Mouse (Mus musculus) ovary, adult 18-20 months (tissue): ENCODE measurements around the gene Map3k12.
A peak's percentile ranks its signal among the peaks of the same experiment; 100 is the strongest.

Source experiments
- DNase-seq: peaks from one replicate; pipeline ENCODE4 v3.0.0; 2022; ENCODE audit warnings: low spot score, mixed read lengths

Map3k12 gene

GRCm38 (mm10) chr15:102519211-102520141, 2.6 kb upstream of the Map3k12 start:
- no peak for DNase-seq

GRCm38 (mm10) chr15:102518859-102519201, 2.0 kb upstream of the Map3k12 start:
- DNase-seq = no peak

GRCm38 (mm10) chr15:102517976-102518858, 1.4 kb upstream of the Map3k12 start, which contains the start of gene Tarbp2:
TSS of gene Tarbp2 (plus strand) at chr15:102518192.
- peak; percentile 100 for DNase-seq

- DNase-seq = no peak
Measured at GRCm38 (mm10) chr15:102517631-102517975, 739 bp upstream of the Map3k12 start.

GRCm38 (mm10) chr15:102516293-102516692, 571 bp downstream of the Map3k12 start:
- no peak for DNase-seq

GRCm38 (mm10) chr15:102515791-102516190, 1.1 kb downstream of the Map3k12 start:
- DNase-seq = no peak

- no peak for DNase-seq
Measured at GRCm38 (mm10) chr15:102515261-102515660, 1.6 kb downstream of the Map3k12 start.

GRCm38 (mm10) chr15:102513004-102513403, 3.9 kb downstream of the Map3k12 start:
- DNase-seq = no peak

- DNase-seq = no peak
Measured at GRCm38 (mm10) chr15:102512471-102512870, 4.4 kb downstream of the Map3k12 start.

GRCm38 (mm10) chr15:102512010-102512409, 4.9 kb downstream of the Map3k12 start:
- DNase-seq = no peak

- DNase-seq = no peak
Measured at GRCm38 (mm10) chr15:102511285-102511833, 5.5 kb downstream of the Map3k12 start.

- peak; percentile 82 for DNase-seq
Measured at GRCm38 (mm10) chr15:102510590-102511284, 6.1 kb downstream of the Map3k12 start.

- DNase-seq = no peak
Measured at GRCm38 (mm10) chr15:102510110-102510509, 6.8 kb downstream of the Map3k12 start.

- DNase-seq = no peak
Measured at GRCm38 (mm10) chr15:102508336-102508735, 8.5 kb downstream of the Map3k12 start.

- no peak for DNase-seq
Measured at GRCm38 (mm10) chr15:102507561-102507960, 9.3 kb downstream of the Map3k12 start.

GRCm38 (mm10) chr15:102506864-102507263, 10.0 kb downstream of the Map3k12 start:
- no peak for DNase-seq

- no peak for DNase-seq
Measured at GRCm38 (mm10) chr15:102506464-102506830, 10.4 kb downstream of the Map3k12 start.

GRCm38 (mm10) chr15:102505770-102506463, 10.9 kb downstream of the Map3k12 start:
- DNase-seq = no peak

GRCm38 (mm10) chr15:102505073-102505769, 11.6 kb downstream of the Map3k12 start:
- no peak for DNase-seq

GRCm38 (mm10) chr15:102503924-102504782, 12.7 kb downstream of the Map3k12 start:
- no peak for DNase-seq
